Mouse (Mus musculus) liver, embryonic 14.5 days (tissue): Measurements from ENCODE around the gene Dpp7.

Source experiments
- CTCF ChIP-seq: IDR thresholded peaks from 2 replicates; pipeline ENCODE4 v1.5.1; 2016; ENCODE audit warnings: antibody characterized with exemption, low read depth, control low read depth
- EP300 ChIP-seq: IDR thresholded peaks from 2 replicates; pipeline ENCODE4 v1.6.1; 2016; ENCODE audit warnings: antibody characterized with exemption, low read depth

DNA sequence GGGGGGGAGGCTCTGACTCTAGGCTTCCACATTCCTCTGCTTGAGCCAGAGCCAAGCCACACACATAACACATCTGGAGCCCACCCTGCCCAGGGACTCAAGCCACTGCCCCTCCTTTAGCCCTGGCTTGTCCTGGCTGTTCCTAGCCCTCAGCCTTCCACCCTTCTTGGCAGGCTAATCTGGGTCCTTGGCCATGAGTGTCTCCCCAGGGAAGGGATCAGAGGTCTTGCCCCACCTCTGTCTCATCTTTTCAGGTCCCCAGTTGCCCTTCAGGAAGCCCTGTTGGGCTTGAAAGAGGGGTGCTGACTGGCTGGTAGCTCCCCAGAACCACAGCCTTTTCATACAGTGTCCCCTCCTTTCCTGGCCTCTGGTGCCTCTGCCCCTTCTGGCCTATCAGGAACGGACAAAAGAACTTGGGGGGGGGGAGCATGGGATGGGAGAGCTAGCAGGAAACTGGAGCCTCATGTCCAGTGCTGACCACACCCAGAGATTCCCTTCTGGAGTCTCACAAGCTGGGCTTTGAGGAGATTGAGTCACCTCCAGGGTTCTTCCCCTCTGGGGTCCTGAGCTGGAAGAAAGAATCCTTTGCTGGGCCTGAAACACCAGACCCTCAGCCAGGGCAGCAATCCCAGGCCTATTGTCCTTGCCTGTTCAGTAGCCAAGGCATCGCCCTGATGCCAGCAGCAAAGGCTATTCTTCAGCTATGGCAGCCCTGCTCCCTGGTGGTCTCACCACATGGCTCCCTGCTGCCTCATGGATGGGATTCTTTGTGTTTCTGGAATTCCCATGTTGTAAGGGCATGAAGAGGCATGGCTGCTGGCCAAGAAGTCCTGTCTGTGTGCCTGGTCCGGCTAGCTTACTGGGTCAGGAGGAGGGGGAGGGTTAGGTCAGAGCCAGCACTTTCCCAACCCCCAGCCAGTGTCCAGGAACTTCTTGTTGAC is 38.4 kb upstream of the Dpp7 start:
- no peak for TF ChIP-seq CTCF
- no peak for TF ChIP-seq EP300
